Mouse (Mus musculus) cerebellum, adult 2 months (tissue): ENCODE results near the gene Cdkn2d.

Source experiments
- CTCF ChIP-seq: fragments of 200-500 bp; IDR thresholded peaks from 2 replicates; pipeline ENCODE4 v1.5.1; 2011; ENCODE audit warnings: low read depth, mild to moderate bottlenecking, control low read depth, low read length, moderate library complexity, borderline replicate concordance; ENCODE audit not compliant: insufficient read depth
- POLR2A ChIP-seq: fragments of 200-500 bp; IDR thresholded peaks from 2 replicates; pipeline ENCODE4 v1.6.1; 2011; ENCODE audit warnings: low read length, control low read depth, borderline replicate concordance; ENCODE audit not compliant: insufficient read depth

GRCm38 (mm10) chr9:21245113-21245487, 46.1 kb downstream of the Cdkn2d start:
- TF ChIP-seq CTCF (no peak), POLR2A (no peak)
